Mouse (Mus musculus) gastrocnemius, adult 8-10 months (tissue): ENCODE results near the gene Ankrd44. TPM values are rescaled to one million over a fixed set of nuclear protein-coding genes. Genes with fewer than 3 reads are reported as not detected.

ENCODE experiments used
- DNase-seq, 2 experiments: peaks; one replicate each; pipeline ENCODE4 v3.0.0; 2022; ENCODE audit warnings: low spot score in 2 of 2
- total RNA-seq, 4 experiments: library from RNA; stranded (reverse); gene quantifications; 2 replicates each; pipeline ENCODE4 v1.2.4; 2022

Ankrd44 gene
- total RNA-seq, 4 experiments from 2014 or later = 4.0 to 6.9 (median 5.7) TPM

DNA sequence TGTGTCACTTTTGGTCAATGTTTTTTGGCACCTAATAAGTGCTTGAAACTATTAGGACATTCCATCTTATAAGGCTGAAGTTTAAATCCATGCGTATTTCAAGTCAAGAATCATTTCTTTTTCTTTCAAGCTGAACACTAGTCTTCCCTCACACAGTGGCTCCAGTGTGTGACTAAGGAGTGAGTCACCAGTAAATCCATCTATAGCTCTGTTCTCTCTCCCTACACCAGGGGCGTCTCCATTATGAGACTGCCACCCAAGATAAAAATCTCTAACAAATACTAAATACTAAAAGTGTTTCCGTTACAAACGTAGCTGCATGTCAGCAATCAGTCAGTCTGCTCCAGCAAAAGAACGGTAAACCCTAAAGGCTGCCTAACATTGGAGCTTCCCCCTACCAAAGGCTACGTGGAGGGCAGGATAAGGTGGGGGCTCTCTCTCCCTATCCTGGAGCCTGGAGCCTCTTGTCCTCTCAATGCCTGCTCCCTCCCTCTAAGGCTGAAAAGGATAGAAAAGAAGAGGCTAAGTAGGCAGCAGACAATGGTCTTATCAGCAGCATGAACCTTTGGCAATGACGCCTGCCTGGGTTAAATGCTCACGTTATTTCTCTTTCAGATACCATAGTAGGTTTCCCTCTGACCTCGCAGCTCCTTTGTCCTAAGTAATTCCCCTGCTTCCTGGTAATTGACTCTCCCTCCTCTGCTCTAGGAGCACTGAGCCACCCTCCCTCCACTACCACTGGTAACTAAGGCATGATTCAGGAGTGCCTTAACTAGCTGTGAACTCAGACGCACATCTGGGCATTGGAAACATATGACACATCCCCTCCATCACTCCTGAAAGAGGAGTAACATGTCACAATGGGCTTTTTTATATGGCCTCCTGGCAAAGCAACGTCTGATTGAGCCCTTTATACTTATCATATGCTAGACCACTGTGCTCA lies 212.7 kb downstream of the Ankrd44 start:
- DNase-seq = no peak

DNA sequence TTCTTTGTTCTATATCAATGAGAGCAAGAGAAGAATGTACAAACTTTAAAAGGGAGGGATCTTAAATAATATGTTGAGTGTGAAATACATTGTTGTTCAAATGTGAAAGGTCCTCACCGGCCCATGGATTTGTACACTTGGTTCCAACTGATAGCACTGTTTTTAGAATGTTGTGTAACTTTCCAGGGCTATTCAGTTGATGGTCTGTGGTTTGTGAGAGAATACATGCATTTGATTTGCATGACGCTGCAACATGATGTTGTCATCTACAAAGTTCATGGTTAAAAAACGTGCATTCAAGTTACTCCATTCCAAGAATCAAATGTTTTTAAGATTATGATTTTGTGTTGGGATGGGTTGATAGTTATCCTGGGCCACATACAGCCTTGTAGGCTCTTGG lies 214.6 kb downstream of the Ankrd44 start:
- no peak for DNase-seq

DNA sequence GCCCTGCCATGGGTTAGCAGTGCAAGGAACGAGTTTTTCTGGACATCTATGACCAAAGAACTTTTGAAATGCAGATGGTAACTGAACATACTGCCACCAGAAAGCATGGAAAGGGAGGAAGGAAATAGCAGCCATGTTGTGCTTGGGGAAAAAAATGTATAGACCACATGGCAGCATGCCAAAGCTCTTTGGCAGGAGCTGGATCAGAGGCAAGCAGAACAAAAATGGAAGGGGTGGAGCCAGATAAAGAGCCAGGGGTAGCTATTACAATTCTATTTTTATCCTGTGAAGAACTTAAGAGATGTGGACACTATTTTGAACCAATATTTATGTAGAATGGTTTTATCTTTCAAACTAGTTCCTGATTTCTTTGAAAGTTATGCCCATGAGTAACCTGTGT lies 215.6 kb downstream of the Ankrd44 start:
- DNase-seq = no peak

DNA sequence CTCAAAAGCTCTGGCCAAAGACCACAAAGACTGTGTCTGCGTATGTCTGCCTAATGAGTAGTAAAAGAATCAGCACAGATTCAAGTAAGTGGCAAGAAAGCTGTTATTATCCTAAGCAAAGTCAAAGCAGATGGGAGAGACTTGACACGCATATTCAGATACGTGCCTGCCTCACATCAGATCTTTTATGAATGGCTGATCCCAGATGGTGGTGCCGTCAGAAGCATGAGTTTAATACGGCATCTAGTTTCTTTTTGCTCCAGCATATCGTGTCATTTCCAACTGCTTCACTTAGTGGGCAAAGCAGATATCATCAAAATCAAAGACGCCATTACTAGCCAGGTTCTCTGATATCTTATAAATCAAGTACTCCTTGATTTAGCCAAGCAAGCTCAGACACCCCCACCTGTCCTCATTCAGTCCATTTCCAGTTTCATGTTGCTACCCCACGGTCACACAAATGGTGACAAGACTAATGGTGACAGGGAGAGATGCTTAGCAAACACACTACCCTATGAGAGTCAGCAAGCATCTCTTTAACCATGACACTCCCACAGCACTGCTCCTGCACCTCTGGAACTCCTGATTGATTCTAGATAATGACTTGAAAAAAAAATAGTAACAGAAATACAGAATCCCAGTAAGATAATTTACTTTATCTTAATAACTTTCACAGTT lies 218.2 kb downstream of the Ankrd44 start:
- no peak for DNase-seq

DNA sequence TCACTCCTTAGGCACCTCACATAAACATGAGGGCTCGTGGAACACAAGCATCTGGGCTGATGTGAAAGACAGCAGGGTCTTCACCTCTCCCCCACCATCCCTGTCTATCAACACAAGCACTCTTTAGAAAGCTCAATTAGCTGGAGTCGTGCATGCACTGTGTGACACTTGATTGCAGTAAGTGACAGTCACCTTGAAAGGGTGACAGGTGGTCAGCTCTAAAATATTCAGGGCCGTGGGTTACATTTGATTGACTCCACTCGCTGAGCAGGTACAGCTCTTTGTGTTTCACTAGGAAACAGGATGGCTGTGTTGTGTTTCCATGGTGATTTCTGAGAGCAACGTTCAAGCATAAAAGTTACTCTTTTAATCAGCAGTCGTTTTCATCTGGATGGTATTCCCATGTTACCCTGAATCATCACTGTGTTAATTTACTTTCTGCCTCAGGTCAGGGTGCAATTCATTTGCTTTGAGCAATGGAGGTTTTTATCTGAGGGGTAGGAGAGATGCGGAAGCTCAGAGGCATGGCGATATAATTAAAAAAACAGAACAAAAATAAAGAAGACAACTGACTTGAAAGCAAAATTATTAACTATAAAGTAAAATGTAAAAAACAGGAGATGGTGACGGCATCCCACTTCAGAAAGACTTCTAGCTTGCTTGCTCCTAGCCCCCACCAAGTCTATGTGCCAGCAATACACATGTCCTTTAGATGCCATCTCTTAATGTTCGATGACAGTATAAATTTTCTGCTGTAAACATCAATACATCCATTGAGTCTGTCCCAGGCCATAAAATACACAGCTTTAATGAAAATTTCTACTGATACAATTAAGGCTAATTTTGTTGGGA lies 218.9 kb downstream of the Ankrd44 start:
- no peak for DNase-seq

DNA sequence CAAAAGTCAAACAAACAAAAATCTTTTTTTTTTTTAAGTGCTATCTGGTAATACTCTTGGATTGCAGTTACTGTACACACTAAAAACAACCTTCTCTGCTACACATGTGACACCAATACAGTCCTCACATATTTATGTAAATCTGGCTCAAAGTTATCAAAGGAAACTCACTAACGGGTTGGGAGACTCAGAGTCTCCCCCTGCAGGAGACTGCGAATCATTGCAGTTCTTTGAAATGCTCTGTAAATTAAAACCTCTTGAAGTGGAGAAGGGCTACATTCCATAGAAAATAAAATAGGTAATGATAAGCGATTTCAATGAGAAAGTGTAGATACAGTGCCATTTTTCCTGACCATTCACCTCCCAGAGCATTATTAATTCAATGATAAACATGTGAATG lies 219.6 kb downstream of the Ankrd44 start:
- DNase-seq = no peak

DNA sequence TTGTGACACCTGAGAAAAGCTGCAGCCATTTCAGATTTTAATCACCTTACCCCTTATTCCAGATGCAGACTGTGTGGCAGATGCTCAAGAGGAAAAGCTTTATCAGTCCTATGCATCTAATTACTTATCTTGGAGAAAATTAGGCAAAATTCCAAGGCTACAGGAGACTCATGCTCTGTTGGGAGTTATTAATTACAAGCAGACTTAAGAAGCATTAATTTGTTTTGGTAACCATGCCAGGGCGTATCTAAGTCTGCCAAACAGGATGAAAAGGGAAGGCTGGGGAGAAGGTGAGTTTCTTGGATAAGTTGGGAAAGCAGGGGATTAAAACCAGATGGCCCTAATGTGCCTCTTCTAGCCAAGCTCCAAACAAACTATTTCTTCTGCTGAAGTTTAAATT lies 222.7 kb downstream of the Ankrd44 start:
- DNase-seq = no peak

DNA sequence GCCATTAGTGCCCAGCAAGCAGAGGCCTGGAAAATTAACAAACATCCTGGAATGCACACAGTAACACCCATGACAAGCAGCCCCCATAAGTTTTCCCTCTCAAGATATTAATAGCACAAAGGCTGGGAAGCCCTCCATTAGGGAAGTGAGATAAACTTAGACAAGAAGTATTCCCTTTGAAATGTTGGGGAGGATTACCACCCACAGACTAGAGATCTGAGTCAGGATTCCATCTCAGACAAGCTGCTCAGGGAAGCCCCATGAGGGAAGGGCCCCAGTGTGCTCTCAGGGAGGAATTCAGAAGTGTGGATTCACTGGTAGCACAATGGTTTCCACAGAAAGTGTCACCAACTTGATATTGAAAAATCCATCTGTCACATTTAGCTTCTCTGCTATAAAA lies 223.3 kb downstream of the Ankrd44 start:
- DNase-seq = no peak

DNA sequence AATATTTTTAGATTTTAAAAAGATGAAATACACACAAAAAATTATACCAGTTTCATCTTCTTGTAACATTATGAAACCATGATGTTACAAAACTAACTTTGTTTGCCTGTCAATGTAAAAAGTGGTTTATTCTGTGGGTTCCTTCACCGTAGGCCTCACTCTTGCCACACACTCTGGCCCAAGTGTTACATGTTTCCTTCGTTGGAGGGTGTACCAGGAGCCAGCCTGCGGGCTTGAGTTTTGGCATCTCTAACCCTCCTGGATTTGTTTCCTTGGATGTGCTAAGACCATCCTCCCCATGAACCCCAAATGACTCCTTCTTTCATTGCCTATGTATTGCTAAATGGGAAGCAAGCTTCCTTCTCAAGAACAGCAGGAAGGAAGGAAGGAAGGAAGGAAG lies 230.8 kb downstream of the Ankrd44 start:
- no peak for DNase-seq

DNA sequence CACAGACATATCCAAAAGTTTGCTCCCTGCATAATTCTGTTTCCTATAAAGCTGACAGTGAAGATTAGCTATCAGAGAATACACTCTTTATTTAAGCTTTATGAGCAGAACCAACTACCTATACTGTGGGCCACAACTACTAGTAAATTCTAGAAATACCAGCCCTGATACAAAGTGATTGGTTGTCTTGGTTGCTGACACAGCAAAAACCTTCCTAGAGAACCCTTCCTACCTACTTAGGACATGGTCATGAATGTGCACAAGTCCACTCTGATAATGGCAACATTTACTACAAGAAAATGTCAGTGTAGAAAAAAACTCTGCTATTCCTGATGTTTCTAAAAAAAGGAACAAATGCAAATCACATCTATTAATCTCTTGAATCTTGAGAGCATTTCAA lies 234.4 kb downstream of the Ankrd44 start:
- DNase-seq = no peak

DNA sequence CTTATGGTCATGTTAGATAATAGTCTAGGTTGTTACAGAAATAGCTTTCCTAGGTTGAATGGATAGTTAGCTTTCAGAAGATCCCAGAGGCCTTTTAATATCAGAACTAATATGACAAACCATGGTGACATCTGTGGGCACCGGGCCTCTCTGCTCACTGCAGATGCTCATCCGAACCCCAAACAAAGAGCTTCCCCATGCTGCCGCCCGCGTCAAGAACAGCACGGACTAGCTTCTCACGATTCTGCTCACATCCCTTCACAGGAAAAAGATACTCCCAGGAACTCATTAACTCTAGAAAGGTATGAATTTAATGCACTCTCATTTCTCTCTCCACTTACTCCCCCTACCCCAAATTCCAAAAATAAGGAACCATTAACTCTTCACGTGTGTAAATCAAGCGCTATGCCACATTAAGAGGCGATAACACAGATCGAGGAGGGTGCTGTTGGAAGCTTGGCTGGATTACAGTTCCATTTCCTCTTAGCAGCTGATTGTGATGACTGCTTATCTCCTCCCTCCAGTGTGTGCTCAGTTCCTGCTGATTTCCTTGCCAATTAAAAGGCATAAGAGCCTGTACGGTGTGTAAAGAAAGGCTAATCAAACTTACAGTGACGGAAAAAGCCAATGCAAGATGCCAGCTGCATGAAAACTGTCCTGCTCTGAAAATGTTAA lies 235.8 kb downstream of the Ankrd44 start:
- DNase-seq = no peak

DNA sequence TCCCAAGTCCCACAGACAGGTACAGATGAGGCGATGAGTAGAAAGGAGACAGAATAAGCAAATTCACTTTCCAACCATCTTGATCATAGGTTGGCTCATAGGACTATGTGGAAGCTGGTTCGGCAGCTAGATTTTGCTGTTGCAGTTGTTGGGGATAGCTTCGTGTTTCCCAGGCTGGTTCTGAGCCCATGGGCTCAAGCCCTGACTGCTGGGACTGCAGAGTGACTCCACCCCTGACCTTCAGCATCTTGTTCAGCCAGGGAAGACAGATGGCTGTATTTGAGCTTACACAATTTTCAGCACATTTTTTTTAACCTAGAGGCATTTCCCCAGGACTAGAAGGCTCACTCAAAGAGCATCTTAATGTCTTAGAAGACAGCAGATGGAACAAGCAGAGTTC lies 237.7 kb downstream of the Ankrd44 start:
- DNase-seq = no peak

DNA sequence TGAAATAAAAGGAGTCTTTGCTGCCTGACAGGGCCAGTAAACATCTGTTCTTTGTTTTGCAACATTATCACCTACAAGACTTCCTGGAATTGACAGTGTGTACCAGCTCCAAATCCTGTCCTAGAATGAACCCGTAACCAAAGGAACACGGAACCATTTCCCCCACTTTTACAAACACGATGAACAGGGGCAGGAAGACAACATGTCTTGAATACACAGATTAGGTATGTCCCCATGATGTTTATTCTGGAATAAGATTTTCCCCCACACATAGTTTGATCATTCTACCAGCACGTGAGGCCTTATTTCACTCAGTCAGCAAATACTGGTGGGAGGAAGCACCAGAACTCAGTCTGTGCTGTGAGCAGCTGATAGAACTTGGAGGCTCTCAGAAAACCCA lies 241.9 kb downstream of the Ankrd44 start:
- DNase-seq = no peak

DNA sequence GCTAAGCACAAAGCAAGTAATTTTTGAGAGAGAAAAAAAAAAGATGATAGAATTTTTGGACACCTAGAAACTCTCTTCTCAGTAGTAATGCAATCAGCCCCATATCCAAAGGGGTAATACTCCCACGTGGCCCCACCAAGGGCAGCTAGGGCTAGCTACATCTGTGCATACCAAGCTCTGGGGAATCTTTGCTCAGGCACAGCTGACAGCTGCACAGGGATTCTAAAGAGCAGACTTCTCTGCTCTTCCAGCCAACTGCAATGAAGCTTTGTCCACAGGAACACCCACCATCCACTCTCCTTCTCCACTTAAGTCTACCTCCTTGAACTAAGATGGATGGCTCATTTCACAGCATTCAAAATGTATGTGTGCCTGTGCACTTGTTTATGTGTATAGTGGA lies 246.6 kb downstream of the Ankrd44 start:
- no peak for DNase-seq

DNA sequence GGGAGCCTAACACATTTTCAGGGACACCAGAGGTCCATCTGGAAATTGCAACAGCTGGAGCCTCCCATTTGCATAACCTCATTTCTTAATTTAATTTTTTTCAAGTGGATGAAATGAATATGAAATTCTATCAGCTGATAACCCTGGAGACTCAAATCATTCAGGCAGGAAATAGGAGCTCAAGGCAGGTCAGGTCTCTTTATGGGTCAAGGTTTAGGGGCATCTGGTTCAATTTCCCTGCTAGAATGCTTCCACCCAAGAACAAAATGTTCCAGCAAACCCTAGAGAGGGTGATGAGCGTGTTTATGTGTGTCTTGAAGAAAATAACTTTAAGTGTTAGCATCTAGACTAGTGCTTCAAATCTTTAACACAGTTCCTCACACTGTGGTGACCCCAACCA lies 248.2 kb downstream of the Ankrd44 start:
- no peak for DNase-seq

DNA sequence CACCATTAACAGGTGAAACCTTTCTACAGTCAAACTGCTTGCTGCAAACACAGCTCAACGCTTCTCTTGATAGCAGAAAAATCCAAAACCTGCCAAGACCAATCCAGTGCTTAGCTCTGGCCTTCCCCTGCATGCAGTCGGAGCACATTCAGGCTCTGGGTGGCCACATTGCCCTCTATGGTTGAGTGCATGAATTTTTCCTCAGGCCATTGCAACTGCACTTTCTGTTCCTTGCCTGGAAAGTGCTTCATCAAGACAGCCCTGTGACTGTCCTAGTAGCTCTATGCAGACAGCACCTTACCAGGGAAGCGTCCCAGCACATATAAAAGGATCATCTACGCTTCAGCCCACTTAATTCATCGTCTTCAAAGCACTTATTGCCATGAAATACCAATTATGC lies 250.7 kb downstream of the Ankrd44 start:
- DNase-seq = no peak

DNA sequence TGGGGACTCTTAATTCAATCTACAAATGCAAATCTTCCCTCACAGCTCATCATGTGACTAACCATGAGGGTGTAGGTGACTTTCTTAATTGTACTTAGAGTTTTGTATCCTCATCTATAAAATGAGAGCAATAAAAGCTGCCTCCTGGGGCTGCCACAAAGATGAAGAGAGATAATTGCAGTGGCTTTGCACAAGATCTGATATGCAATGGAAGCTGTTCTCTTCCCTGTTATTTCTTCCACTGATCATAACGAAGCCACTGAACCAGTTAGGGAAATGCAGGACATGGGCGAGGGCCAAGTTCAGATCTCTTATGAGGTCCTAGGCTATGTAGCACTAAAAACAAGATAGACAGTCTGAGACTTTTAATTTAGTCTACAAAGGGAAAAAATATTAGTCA lies 258.2 kb downstream of the Ankrd44 start:
- no peak for DNase-seq

DNA sequence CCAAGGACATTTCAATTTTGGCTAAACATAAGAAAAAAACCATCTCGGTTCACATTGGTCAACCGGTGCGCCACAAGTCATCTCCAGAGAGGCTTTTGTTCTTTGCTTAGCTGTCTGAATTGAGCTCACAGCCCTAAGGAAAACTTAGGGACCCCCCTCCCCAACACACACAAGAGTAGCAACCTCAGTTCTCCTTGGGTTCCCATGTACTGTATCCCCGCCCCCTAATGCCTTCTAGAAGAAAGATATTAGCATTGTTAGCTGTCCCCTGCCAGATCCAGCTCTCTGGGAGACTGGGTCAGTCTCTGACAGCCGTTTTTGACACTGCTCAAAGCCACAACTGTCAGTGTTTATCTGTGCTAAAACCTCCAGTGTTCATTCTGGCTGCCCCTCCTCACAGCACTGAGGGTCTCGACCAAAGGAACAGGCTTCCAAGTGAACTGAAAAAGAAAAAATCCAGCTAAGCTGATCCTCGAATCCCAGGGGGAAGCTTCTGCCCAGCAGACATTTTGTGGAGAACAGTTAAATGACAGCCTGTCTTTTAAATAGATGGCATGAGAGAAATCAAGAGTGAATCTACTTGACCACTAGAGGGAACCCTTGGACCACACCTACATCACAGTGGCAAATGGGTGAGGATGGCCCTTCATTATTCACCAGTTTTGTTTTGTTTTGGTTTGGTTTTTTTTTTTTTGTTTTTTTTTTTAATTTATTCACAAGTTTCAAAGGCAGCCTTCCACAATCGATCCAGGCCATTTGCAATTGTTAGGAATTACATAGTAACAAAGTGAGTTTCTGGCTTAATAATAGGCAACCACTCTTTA lies 260.4 kb downstream of the Ankrd44 start:
- no peak for DNase-seq

DNA sequence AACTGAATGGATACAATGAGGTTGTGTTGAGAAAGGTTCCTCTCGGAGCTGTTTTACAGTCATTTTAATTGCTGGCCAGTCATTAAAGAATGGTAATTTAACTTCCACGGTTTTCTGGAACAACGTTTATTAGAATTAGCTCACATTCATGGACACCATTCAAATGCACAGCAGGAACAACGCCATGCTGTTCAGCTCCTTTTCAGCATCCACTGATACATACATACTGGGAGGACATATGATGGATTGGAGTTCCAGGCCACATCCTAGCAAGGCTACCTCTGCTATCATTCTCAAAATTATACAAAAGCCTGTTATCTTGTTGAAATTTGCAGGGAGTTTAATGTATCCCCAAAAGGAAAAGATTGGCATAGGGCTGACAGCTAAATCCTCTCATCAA lies 261.1 kb downstream of the Ankrd44 start:
- no peak for DNase-seq

DNA sequence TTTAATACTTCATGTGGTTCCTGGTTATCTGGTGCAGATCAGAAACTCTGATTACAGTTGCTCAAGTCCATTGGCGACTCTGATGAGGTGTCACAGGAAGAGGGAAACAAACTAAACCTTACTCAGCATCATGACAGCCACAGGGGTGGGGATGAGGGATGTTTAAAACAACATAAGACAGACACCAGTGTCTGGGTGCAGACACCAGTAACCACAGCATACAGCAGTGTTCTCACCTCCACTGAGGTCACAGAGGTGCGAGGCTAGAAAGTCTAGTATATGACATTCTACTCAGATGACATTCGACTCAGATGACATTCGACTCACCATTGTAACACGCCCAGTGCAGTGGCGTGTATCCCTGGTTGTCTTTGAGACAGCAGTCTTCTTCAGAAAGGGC lies 265.5 kb downstream of the Ankrd44 start:
- DNase-seq = no peak

DNA sequence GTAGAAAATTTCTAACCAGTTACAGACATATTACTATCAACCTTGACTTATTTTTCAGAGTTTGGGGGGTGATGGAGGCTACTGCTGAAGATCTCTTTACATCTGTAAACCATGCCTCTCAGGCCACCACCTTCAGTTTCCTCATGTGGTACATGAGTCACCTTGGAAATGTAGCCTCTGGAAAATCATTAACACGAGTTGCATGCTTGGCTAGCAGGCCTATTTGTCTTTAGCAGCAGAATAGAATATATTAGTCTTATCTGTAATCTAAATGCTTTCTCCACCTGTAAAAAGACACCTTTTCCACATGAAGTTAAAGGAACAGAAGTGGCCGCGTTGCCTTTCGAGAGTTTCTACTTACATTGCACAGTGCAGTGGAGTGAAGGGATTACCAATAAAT lies 267.6 kb downstream of the Ankrd44 start:
- no peak for DNase-seq
